Mouse (Mus musculus): ENCODE data around the gene Gm20458. TPM values are rescaled to one million over a fixed set of nuclear protein-coding genes. Genes with fewer than 3 reads are reported as not detected.

Gm20458 gene
- total RNA-seq, 2 experiments from 2014 or later, result 0.48 to 3.0 TPM

GRCm38 (mm10) chr2:164497691-164498268 is 37.0 kb downstream of the Gm20458 start:
- no peak for DNase-seq (ENCODE audit: low spot score in 2 of 2)

- DNase-seq (ENCODE audit: low spot score in 2 of 2), result no peak
Observed at GRCm38 (mm10) chr2:164499317-164499716, 38.5 kb downstream of the Gm20458 start.

GRCm38 (mm10) chr2:164500511-164500910 is 39.7 kb downstream of the Gm20458 start:
- peak in 1 of 2 experiments; percentile 28 for DNase-seq (ENCODE audit: low spot score in 2 of 2)

- no peak for DNase-seq (ENCODE audit: low spot score in 2 of 2)
Observed at GRCm38 (mm10) chr2:164504919-164505318, 44.2 kb downstream of the Gm20458 start.

- no peak for DNase-seq (ENCODE audit: low spot score in 2 of 2)
Observed at GRCm38 (mm10) chr2:164505619-164506347, 45.0 kb downstream of the Gm20458 start.

- DNase-seq (ENCODE audit: low spot score in 2 of 2), result no peak
Observed at GRCm38 (mm10) chr2:164507811-164508210, 47.0 kb downstream of the Gm20458 start.

- DNase-seq (ENCODE audit: low spot score in 2 of 2), result no peak
Observed at GRCm38 (mm10) chr2:164510621-164511190, 49.9 kb downstream of the Gm20458 start.

- DNase-seq (ENCODE audit: low spot score in 2 of 2), result no peak
Observed at GRCm38 (mm10) chr2:164512121-164512909, 51.5 kb downstream of the Gm20458 start.

GRCm38 (mm10) chr2:164513389-164513788 is 52.6 kb downstream of the Gm20458 start:
- no peak for DNase-seq (ENCODE audit: low spot score in 2 of 2)

- DNase-seq (ENCODE audit: low spot score in 2 of 2), result no peak
Observed at GRCm38 (mm10) chr2:164514916-164515315, 54.1 kb downstream of the Gm20458 start.

GRCm38 (mm10) chr2:164515897-164516296 is 55.1 kb downstream of the Gm20458 start:
- DNase-seq (ENCODE audit: low spot score in 2 of 2), result no peak

GRCm38 (mm10) chr2:164516592-164516991 is 55.8 kb downstream of the Gm20458 start:
- DNase-seq (ENCODE audit: low spot score in 2 of 2), result no peak

- DNase-seq (ENCODE audit: low spot score in 2 of 2), result peak; percentile 38 to 42
Observed at GRCm38 (mm10) chr2:164517485-164518221, 56.9 kb downstream of the Gm20458 start.

GRCm38 (mm10) chr2:164518266-164519170 is 57.8 kb downstream of the Gm20458 start:
- DNase-seq (ENCODE audit: low spot score in 2 of 2), result no peak

GRCm38 (mm10) chr2:164519171-164519526 is 58.4 kb downstream of the Gm20458 start:
- DNase-seq (ENCODE audit: low spot score in 2 of 2), result no peak

- DNase-seq (ENCODE audit: low spot score in 2 of 2), result peak in 1 of 2 experiments; percentile 33
Observed at GRCm38 (mm10) chr2:164520782-164521181, 60.0 kb downstream of the Gm20458 start.

- no peak for DNase-seq (ENCODE audit: low spot score in 2 of 2)
Observed at GRCm38 (mm10) chr2:164521841-164522240, 61.1 kb downstream of the Gm20458 start.

GRCm38 (mm10) chr2:164522280-164522679 is 61.5 kb downstream of the Gm20458 start:
- DNase-seq (ENCODE audit: low spot score in 2 of 2), result no peak

- DNase-seq (ENCODE audit: low spot score in 2 of 2), result no peak
Observed at GRCm38 (mm10) chr2:164523301-164523773, 62.6 kb downstream of the Gm20458 start.

- no peak for DNase-seq (ENCODE audit: low spot score in 2 of 2)
Observed at GRCm38 (mm10) chr2:164528557-164528956, 67.8 kb downstream of the Gm20458 start.
